Mouse (Mus musculus) brain, adult 10 weeks (tissue): ENCODE data around the gene Egfr. TPM values are rescaled to one million over a fixed set of nuclear protein-coding genes. Genes with fewer than 3 reads are reported as not detected.

ENCODE experiments used
- polyA plus RNA-seq: library from polyadenylated mRNA; stranded (reverse); fragments of 350-450 nt; fragmentation: Illumina TruSeq; extraction: RNeasy Lipid Tissue Mini Kit (QIAGEN cat#74804); gene quantifications from one replicate; pipeline ENCODE4 v1.2.3, GENCODE M21; 2015; ENCODE audit warnings: low read depth, low replicate concordance

Gene Egfr
- polyA plus RNA-seq: 4.5 TPM

GRCm38 (mm10) chr11:16752007-16752348, at the start of gene Egfr:
Gene Egfr (plus strand): TSS chr11:16752203.

GRCm38 (mm10) chr11:16950976-16951760, 199.2 kb downstream of the Egfr start, which contains the start of gene Fbxo48:
Gene Fbxo48 (plus strand): TSS chr11:16951375.

Other genes starting within 250 kb of the Egfr start
- 41.8 TPM for gene Sec61g, start 243.7 kb upstream of the Egfr start, polyA plus RNA-seq
- 0.57 TPM for gene Fbxo48, start 199.2 kb downstream of the Egfr start, polyA plus RNA-seq